Mouse (Mus musculus): ENCODE results near the gene Tab1. TPM values are rescaled to one million over a fixed set of nuclear protein-coding genes. Genes with fewer than 3 reads are reported as not detected.

Gene Tab1
- polyA plus RNA-seq, 1 experiment = 33.3 TPM

DNA sequence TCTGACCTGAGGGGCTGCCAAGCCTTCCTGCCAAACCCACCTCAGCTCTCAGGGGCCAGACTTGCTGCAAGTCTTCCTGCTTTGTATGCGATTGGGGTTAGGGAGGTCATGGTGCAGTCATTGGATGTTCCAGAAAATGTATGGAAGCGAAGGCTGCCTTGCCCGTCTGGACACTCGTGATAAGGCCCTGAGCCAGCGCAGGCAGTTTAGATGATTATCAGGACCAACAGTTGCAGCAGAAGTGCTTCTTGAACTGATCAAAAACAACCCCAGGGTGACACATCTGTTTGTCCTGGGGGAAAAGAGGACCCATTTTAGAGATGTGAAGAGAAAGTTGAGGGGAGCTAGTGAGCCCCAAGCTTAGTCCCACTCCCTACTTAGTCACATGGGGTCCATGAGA, 2.2 kb upstream of the Tab1 start:
- Histone ChIP-seq H3K4me2 (ENCODE audit: low read depth) (no peak overlapping the region), H3K36me3 (ENCODE audit: control insufficient read depth, insufficient read depth) (no peaks in the 10 kb centered on the region), H3K4me3 (no peak overlapping the region), H3K79me2 (ENCODE audit: control insufficient read depth, insufficient read depth) (peaks cover 25% of the 10 kb centered on the region), H3K27me3 (ENCODE audit: control insufficient read depth, insufficient read depth, insufficient read length) (no peaks in the 10 kb centered on the region), H3ac (ENCODE audit: control insufficient read depth, insufficient read length) (no peak overlapping the region)
- TF ChIP-seq MYOD1 (IDR thresholded peaks at IDR 0.05; ENCODE audit: control insufficient read depth in 1 of 3, insufficient read length in 2 of 3, low read depth in 2 of 3) (no peak), SRF (IDR thresholded peaks at IDR 0.05; ENCODE audit: control insufficient read depth, insufficient read length, low read depth) (no peak), TCF12 (IDR thresholded peaks at IDR 0.05; ENCODE audit: insufficient read depth, poor library complexity, severe bottlenecking) (no peak), MYOG (IDR thresholded peaks at IDR 0.05; ENCODE audit: control insufficient read depth in 1 of 3, insufficient read depth in 1 of 3, insufficient read length in 2 of 3, low read depth in 2 of 3) (no peak), E2F4 (IDR thresholded peaks at IDR 0.05; ENCODE audit: insufficient read depth) (no peak), POLR2A (IDR thresholded peaks at IDR 0.05; ENCODE audit: insufficient read length, low read depth) (no peak), REST (IDR thresholded peaks at IDR 0.05; ENCODE audit: insufficient read depth, insufficient read length) (no peak), CEBPB (IDR thresholded peaks at IDR 0.05; ENCODE audit: insufficient read depth, poor library complexity, severe bottlenecking) (no peak), TCF3 (IDR thresholded peaks at IDR 0.05; ENCODE audit: insufficient read length, low read depth) (no peak), USF1 (IDR thresholded peaks at IDR 0.05; ENCODE audit: low read depth) (no peak), MAX (IDR thresholded peaks at IDR 0.05; ENCODE audit: low read depth) (no peak), POLR2AphosphoS2 (IDR thresholded peaks at IDR 0.05; ENCODE audit: insufficient read length, low read depth) (no peak)

DNA sequence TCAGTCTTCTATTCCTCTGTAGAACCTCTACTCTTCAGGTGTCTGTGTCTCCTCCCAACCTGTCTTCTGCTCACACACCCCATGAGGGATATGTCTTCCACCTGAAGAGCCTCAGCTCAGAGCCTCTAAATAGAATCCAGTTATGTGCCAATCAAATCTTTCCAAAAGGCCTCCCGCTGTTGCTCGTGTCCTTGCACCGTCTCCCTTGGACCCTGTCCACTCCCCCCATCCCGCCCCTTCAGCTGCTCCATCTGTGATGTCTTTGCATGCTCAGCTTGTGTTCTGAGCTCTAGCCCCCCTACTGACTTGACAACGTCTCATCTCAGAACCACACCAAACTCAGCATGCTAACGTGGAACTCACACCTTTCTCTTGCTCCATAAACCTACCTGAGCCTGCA, 1.5 kb upstream of the Tab1 start:
- Histone ChIP-seq H3K36me3 (ENCODE audit: control insufficient read depth, insufficient read depth) (no peaks in the 10 kb centered on the region), H3K79me2 (ENCODE audit: control insufficient read depth, insufficient read depth) (peaks cover 32% of the 10 kb centered on the region), H3K4me3 (no peak overlapping the region), H3K27me3 (ENCODE audit: control insufficient read depth, insufficient read depth, insufficient read length) (no peaks in the 10 kb centered on the region), H3ac (ENCODE audit: control insufficient read depth, insufficient read length) (no peak overlapping the region), H3K4me2 (ENCODE audit: low read depth) (no peak overlapping the region)
- TF ChIP-seq USF1 (IDR thresholded peaks at IDR 0.05; ENCODE audit: low read depth) (no peak), TCF3 (IDR thresholded peaks at IDR 0.05; ENCODE audit: insufficient read length, low read depth) (no peak), POLR2AphosphoS2 (IDR thresholded peaks at IDR 0.05; ENCODE audit: insufficient read length, low read depth) (no peak), REST (IDR thresholded peaks at IDR 0.05; ENCODE audit: insufficient read depth, insufficient read length) (no peak), E2F4 (IDR thresholded peaks at IDR 0.05; ENCODE audit: insufficient read depth) (no peak), SRF (IDR thresholded peaks at IDR 0.05; ENCODE audit: control insufficient read depth, insufficient read length, low read depth) (no peak), POLR2A (IDR thresholded peaks at IDR 0.05; ENCODE audit: insufficient read length, low read depth) (no peak), MYOD1 (IDR thresholded peaks at IDR 0.05; ENCODE audit: control insufficient read depth in 1 of 3, insufficient read length in 2 of 3, low read depth in 2 of 3) (no peak), TCF12 (IDR thresholded peaks at IDR 0.05; ENCODE audit: insufficient read depth, poor library complexity, severe bottlenecking) (no peak), CEBPB (IDR thresholded peaks at IDR 0.05; ENCODE audit: insufficient read depth, poor library complexity, severe bottlenecking) (no peak), MAX (IDR thresholded peaks at IDR 0.05; ENCODE audit: low read depth) (no peak), MYOG (IDR thresholded peaks at IDR 0.05; ENCODE audit: control insufficient read depth in 1 of 3, insufficient read depth in 1 of 3, insufficient read length in 2 of 3, low read depth in 2 of 3) (no peak)

DNA sequence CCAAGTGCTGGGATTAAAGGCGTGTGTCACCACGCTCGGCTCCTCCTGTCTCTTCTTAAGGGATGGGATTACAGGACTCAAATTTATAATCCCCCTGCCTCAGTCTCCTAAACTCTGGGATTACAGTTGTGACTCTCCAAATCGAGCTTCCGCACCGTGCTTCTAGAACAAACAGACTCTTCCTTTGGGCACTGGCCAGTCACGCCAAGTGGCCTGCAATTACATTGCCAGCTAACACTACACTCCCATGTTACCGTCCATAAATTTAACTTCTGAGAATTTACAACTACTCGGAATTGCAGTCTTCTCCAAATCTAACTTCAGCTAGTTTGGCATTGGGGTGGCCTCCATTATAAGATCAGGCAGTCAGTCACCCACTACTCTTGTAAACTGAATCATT, 475 bp upstream of the Tab1 start:
- H3ac ChIP-seq (ENCODE audit: control insufficient read depth, insufficient read length) = peak overlapping the region; percentile 90
- H3K36me3 ChIP-seq (ENCODE audit: control insufficient read depth, insufficient read depth) = no peaks in the 10 kb centered on the region
- H3K27me3 ChIP-seq (ENCODE audit: control insufficient read depth, insufficient read depth, insufficient read length) = no peaks in the 10 kb centered on the region
- peak overlapping the region; percentile 81 for H3K4me2 ChIP-seq (ENCODE audit: low read depth)
- H3K79me2 ChIP-seq (ENCODE audit: control insufficient read depth, insufficient read depth) = peaks cover 42% of the 10 kb centered on the region
- no peak for TF ChIP-seq USF1 (IDR thresholded peaks at IDR 0.05; ENCODE audit: low read depth)
- TF ChIP-seq POLR2A (IDR thresholded peaks at IDR 0.05; ENCODE audit: insufficient read length, low read depth) = no peak
- TF ChIP-seq TCF12 (IDR thresholded peaks at IDR 0.05; ENCODE audit: insufficient read depth, poor library complexity, severe bottlenecking) = no peak
- no peak for TF ChIP-seq REST (IDR thresholded peaks at IDR 0.05; ENCODE audit: insufficient read depth, insufficient read length)
- TF ChIP-seq TCF3 (IDR thresholded peaks at IDR 0.05; ENCODE audit: insufficient read length, low read depth) = no peak
- TF ChIP-seq MYOD1 (IDR thresholded peaks at IDR 0.05; ENCODE audit: control insufficient read depth in 1 of 3, insufficient read length in 2 of 3, low read depth in 2 of 3) = no peak
- no peak for TF ChIP-seq MYOG (IDR thresholded peaks at IDR 0.05; ENCODE audit: control insufficient read depth in 1 of 3, insufficient read depth in 1 of 3, insufficient read length in 2 of 3, low read depth in 2 of 3)
- TF ChIP-seq MAX (IDR thresholded peaks at IDR 0.05; ENCODE audit: low read depth) = no peak
- no peak for TF ChIP-seq SRF (IDR thresholded peaks at IDR 0.05; ENCODE audit: control insufficient read depth, insufficient read length, low read depth)
- no peak for TF ChIP-seq E2F4 (IDR thresholded peaks at IDR 0.05; ENCODE audit: insufficient read depth)
- no peak for TF ChIP-seq CEBPB (IDR thresholded peaks at IDR 0.05; ENCODE audit: insufficient read depth, poor library complexity, severe bottlenecking)
- no peak for TF ChIP-seq POLR2AphosphoS2 (IDR thresholded peaks at IDR 0.05; ENCODE audit: insufficient read length, low read depth)
- H3K4me3 ChIP-seq = peak overlapping the region; percentile 77

DNA sequence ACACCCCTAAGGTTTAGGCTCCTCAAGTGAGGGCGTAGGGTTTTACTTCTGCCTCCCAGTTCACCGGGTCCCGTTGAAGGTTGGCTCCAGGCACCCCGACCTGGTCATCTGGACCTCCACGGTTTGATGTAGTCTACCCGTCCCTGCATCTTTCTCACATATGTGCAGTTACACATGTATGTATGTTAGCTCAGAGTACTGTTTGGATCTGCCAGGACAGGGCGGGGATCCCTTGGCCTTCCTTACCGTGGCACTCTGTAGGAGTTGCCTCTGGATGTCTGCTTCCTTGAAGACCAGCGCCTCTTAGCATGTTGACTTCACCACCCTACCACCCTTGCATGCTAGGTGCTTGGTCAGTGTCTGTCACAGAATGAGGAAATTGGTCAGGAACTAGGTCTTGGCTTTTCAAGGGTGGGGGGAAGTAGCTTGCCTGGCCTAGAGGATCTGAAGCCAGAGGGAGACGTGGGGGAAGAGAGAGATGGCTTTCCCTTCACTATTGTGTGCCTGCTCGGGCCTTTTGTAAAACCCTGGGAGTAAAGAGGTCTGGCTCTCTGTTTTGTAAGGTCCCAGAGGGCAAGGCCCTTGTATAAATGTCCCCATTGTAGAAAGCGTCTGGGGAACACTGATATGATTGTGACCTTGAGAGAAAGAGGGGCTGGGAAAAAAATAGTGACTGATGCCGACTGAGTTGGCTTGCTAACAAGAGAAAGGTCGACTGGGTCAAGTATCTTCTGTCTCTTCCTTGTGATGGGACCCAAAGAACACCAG, 939 bp downstream of the Tab1 start:
- Histone ChIP-seq H3K36me3 (ENCODE audit: control insufficient read depth, insufficient read depth) (no peaks in the 10 kb centered on the region), H3K4me3 (peak overlapping the region; percentile 77), H3K27me3 (ENCODE audit: control insufficient read depth, insufficient read depth, insufficient read length) (no peaks in the 10 kb centered on the region), H3K4me2 (ENCODE audit: low read depth) (peak overlapping the region; percentile 90), H3ac (ENCODE audit: control insufficient read depth, insufficient read length) (peak overlapping the region; percentile 90), H3K79me2 (ENCODE audit: control insufficient read depth, insufficient read depth) (peaks cover 54% of the 10 kb centered on the region)
- peak; percentile 5 for TF ChIP-seq SRF (IDR thresholded peaks at IDR 0.05; ENCODE audit: control insufficient read depth, insufficient read length, low read depth)
- no peak for TF ChIP-seq USF1 (IDR thresholded peaks at IDR 0.05; ENCODE audit: low read depth)
- TF ChIP-seq POLR2AphosphoS2 (IDR thresholded peaks at IDR 0.05; ENCODE audit: insufficient read length, low read depth) = peak; percentile 65
- no peak for TF ChIP-seq MAX (IDR thresholded peaks at IDR 0.05; ENCODE audit: low read depth)
- TF ChIP-seq MYOD1 (IDR thresholded peaks at IDR 0.05; ENCODE audit: control insufficient read depth in 1 of 3, insufficient read length in 2 of 3, low read depth in 2 of 3) = no peak
- no peak for TF ChIP-seq MYOG (IDR thresholded peaks at IDR 0.05; ENCODE audit: control insufficient read depth in 1 of 3, insufficient read depth in 1 of 3, insufficient read length in 2 of 3, low read depth in 2 of 3)
- no peak for TF ChIP-seq CEBPB (IDR thresholded peaks at IDR 0.05; ENCODE audit: insufficient read depth, poor library complexity, severe bottlenecking)
- peak; percentile 42 for TF ChIP-seq POLR2A (IDR thresholded peaks at IDR 0.05; ENCODE audit: insufficient read length, low read depth)
- TF ChIP-seq E2F4 (IDR thresholded peaks at IDR 0.05; ENCODE audit: insufficient read depth) = no peak
- TF ChIP-seq TCF3 (IDR thresholded peaks at IDR 0.05; ENCODE audit: insufficient read length, low read depth) = no peak
